ENCODE assay signal across 27 mouse cellular contexts in the genomic region with DNA sequence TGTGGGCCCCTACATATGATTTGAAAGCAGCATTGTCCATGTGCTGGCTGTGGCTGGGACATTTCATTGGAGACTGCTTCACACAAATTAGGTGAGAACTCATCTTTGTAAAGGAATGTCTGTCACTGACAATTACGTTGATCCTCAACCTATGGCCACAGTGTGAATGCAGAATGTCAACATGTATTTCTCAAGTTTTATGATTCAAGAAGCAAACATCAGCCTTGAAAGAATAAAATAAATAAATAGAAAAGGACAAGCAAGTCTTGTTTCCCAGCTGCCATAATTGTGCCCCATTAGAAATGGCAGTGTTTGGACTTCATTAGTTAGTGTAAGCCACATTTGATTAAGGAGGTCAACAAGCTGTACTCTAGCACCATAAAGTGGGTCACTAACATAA.
"Had no signal": no experiment of that assay in that cellular context is flagged by ENCODE, and none has a peak within 500 bp of the region (broad histone marks: within the 10 kb centered on the region; RNA-seq: fewer than 3 reads in every experiment).

No protein-coding gene starts in this region.

- H3K4me3 ChIP-seq: embryonic facial prominence, embryonic 12.5 days; embryonic facial prominence, embryonic 13.5 days; embryonic facial prominence, embryonic 15.5 days; erythroblast, embryonic 14.5 days; forebrain, embryonic 10.5 days; forebrain, embryonic 12.5 days; forebrain, embryonic 13.5 days; forebrain, embryonic 15.5 days; gastrocnemius, adult 2 months; heart, adult 2 months had no signal

- H3K9me3 ChIP-seq: embryonic facial prominence, embryonic 12.5 days; embryonic facial prominence, embryonic 13.5 days; embryonic facial prominence, embryonic 15.5 days; forebrain, embryonic 10.5 days; forebrain, embryonic 12.5 days; forebrain, embryonic 13.5 days; forebrain, embryonic 15.5 days had no signal

- DNase-seq: cerebellum, adult 2 months; cerebellum, adult 8-10 months; cerebellum, adult 9-10 months; cerebellum, adult 9-11 months; cerebellum, postnatal 10 days; cerebellum, postnatal 14 days; cerebellum, postnatal 25 days; cerebellum, postnatal 36 days; embryo, embryonic 11 days; forebrain, postnatal 0 days; gastrocnemius, adult 2 months; gastrocnemius, postnatal 10 days; gastrocnemius, postnatal 14 days; gastrocnemius, postnatal 25 days; gastrocnemius, postnatal 36 days; heart, adult 11 months; heart, adult 2 months had no signal

- H3K9ac ChIP-seq: embryonic facial prominence, embryonic 12.5 days; embryonic facial prominence, embryonic 13.5 days; embryonic facial prominence, embryonic 15.5 days; forebrain, embryonic 12.5 days; forebrain, embryonic 13.5 days; forebrain, embryonic 15.5 days; forebrain, postnatal 0 days had no signal

- H3K4me2 ChIP-seq: embryonic facial prominence, embryonic 12.5 days; embryonic facial prominence, embryonic 13.5 days; embryonic facial prominence, embryonic 15.5 days; forebrain, embryonic 12.5 days; forebrain, embryonic 13.5 days; forebrain, embryonic 15.5 days had no signal

- ATAC-seq: forebrain, embryonic 13.5 days; forebrain, embryonic 14.5 days; forebrain, embryonic 15.5 days; forebrain, embryonic 16.5 days; forebrain, postnatal 0 days had no signal

- H3K4me1 ChIP-seq: embryonic facial prominence, embryonic 12.5 days; embryonic facial prominence, embryonic 13.5 days; embryonic facial prominence, embryonic 15.5 days; forebrain, embryonic 15.5 days had no signal

- H3K36me3 ChIP-seq: embryonic facial prominence, embryonic 12.5 days; embryonic facial prominence, embryonic 13.5 days; embryonic facial prominence, embryonic 15.5 days; forebrain, embryonic 10.5 days; forebrain, embryonic 12.5 days; forebrain, embryonic 15.5 days had no signal

- H3K27ac ChIP-seq: embryonic facial prominence, embryonic 12.5 days; embryonic facial prominence, embryonic 13.5 days; embryonic facial prominence, embryonic 15.5 days; forebrain, embryonic 10.5 days; forebrain, embryonic 12.5 days; forebrain, embryonic 13.5 days; forebrain, embryonic 15.5 days; gastrocnemius, adult 2 months; heart, adult 2 months had no signal

- H3K27me3 ChIP-seq: embryonic facial prominence, embryonic 12.5 days; embryonic facial prominence, embryonic 13.5 days; embryonic facial prominence, embryonic 15.5 days; forebrain, embryonic 12.5 days; forebrain, embryonic 13.5 days; forebrain, embryonic 15.5 days had no signal
